Mouse (Mus musculus) ES-Bruce4 (cell line): ENCODE measurements around the gene Hoxa2. TPM values are rescaled to one million over a fixed set of nuclear protein-coding genes. Genes with fewer than 3 reads are reported as not detected.

Source experiments
- H3K27ac ChIP-seq: 2 replicates; pipeline ENCODE4 v1.5.1; 2012; ENCODE audit warnings: low read length, inconsistent platforms; ENCODE audit not compliant: insufficient read depth
- H3K27me3 ChIP-seq: 2 replicates; pipeline ENCODE4 v1.6.1; 2012; ENCODE audit warnings: mild to moderate bottlenecking, low read length, inconsistent platforms; ENCODE audit not compliant: control insufficient read depth, poor library complexity, insufficient read depth, severe bottlenecking
- H3K36me3 ChIP-seq: 2 replicates; pipeline ENCODE4 v1.6.1; 2012; ENCODE audit warnings: inconsistent platforms, mild to moderate bottlenecking, low read length, moderate library complexity; ENCODE audit not compliant: control insufficient read depth, poor library complexity, insufficient read depth, severe bottlenecking
- H3K4me1 ChIP-seq: one replicate; pipeline ENCODE4 v1.8.1; 2011; ENCODE audit warnings: low read length; ENCODE audit not compliant: control insufficient read depth, insufficient read depth
- H3K4me3 ChIP-seq: 2 replicates; pipeline ENCODE4 v1.5.1; 2011; ENCODE audit warnings: low read depth, mild to moderate bottlenecking, low read length
- H3K9ac ChIP-seq: 2 replicates; pipeline ENCODE4 v1.6.1; 2012; ENCODE audit warnings: low read depth, mild to moderate bottlenecking, inconsistent platforms; ENCODE audit not compliant: poor library complexity, severe bottlenecking
- H3K9me3 ChIP-seq: replicated peaks from 2 replicates; pipeline ENCODE4 v1.6.1; 2012; ENCODE audit warnings: mild to moderate bottlenecking, low read length, inconsistent platforms; ENCODE audit not compliant: control insufficient read depth, poor library complexity, insufficient read depth, severe bottlenecking
- CTCF ChIP-seq: IDR thresholded peaks from one replicate; pipeline ENCODE4 v1.8.1; 2011; ENCODE audit warnings: low read depth, low read length
- EP300 ChIP-seq: IDR thresholded peaks from 2 replicates; pipeline ENCODE4 v1.6.1; 2011; ENCODE audit warnings: low read depth, low read length; ENCODE audit not compliant: insufficient read depth
- POLR2A ChIP-seq: IDR thresholded peaks from one replicate; pipeline ENCODE4 v1.8.1; 2011; ENCODE audit warnings: low read length; ENCODE audit not compliant: insufficient read depth
- polyA plus RNA-seq: library from polyadenylated mRNA; stranded (reverse); fragments of >200 nt; gene quantifications from 2 replicates; pipeline ENCODE4 v1.2.4, GENCODE M21; 2011; ENCODE audit warnings: low read depth; ENCODE audit not compliant: missing spikeins, insufficient read depth, insufficient read length

Hoxa2 gene
- polyA plus RNA-seq, 1 experiment: not detected

GRCm38 (mm10) chr6:52156551-52157200 lies 8.0 kb downstream of the Hoxa2 start:
- peaks cover 5% of the 10 kb centered on the region for H3K4me1 ChIP-seq
- peaks cover 19% of the 10 kb centered on the region for H3K27me3 ChIP-seq
- H3K4me3 ChIP-seq: no peak overlapping the region

GRCm38 (mm10) chr6:52155471-52155870 lies 9.2 kb downstream of the Hoxa2 start:
- peaks cover 4% of the 10 kb centered on the region for H3K4me1 ChIP-seq
- H3K27me3 ChIP-seq: peaks cover 24% of the 10 kb centered on the region
- TF ChIP-seq POLR2A (no peak), CTCF (no peak), EP300 (no peak)
- H3K36me3 ChIP-seq: no peaks in the 10 kb centered on the region
- H3K4me3 ChIP-seq: no peak overlapping the region
- H3K9ac ChIP-seq: no peak overlapping the region
- H3K27ac ChIP-seq: no peak overlapping the region
- no peaks in the 10 kb centered on the region for H3K9me3 ChIP-seq

More at GRCm38 (mm10) chr6:52156551-52157200, 8.0 kb downstream of the Hoxa2 start:
- Histone ChIP-seq H3K36me3 (no peaks in the 10 kb centered on the region), H3K27ac (no peak overlapping the region), H3K9ac (no peak overlapping the region), H3K9me3 (no peaks in the 10 kb centered on the region)
- TF ChIP-seq CTCF (no peak), POLR2A (no peak), EP300 (no peak)

GRCm38 (mm10) chr6:52154044-52154443 lies 10.6 kb downstream of the Hoxa2 start:
- Histone ChIP-seq H3K4me1 (no peaks in the 10 kb centered on the region), H3K4me3 (no peak overlapping the region), H3K9me3 (no peaks in the 10 kb centered on the region), H3K27me3 (peaks cover 29% of the 10 kb centered on the region), H3K9ac (no peak overlapping the region), H3K27ac (no peak overlapping the region), H3K36me3 (no peaks in the 10 kb centered on the region)
- no peak for TF ChIP-seq POLR2A
- TF ChIP-seq CTCF: no peak
- no peak for TF ChIP-seq EP300

- H3K36me3 ChIP-seq: no peaks in the 10 kb centered on the region
- peaks cover 29% of the 10 kb centered on the region for H3K27me3 ChIP-seq
- H3K27ac ChIP-seq: no peak overlapping the region
- no peak overlapping the region for H3K4me3 ChIP-seq
- H3K9me3 ChIP-seq: no peaks in the 10 kb centered on the region
- no peak for TF ChIP-seq POLR2A
- TF ChIP-seq CTCF: no peak
- no peak for TF ChIP-seq EP300
- no peak overlapping the region for H3K9ac ChIP-seq
- no peaks in the 10 kb centered on the region for H3K4me1 ChIP-seq
Measured at GRCm38 (mm10) chr6:52153270-52153669, 11.4 kb downstream of the Hoxa2 start.

- Histone ChIP-seq H3K4me1 (no peaks in the 10 kb centered on the region), H3K9me3 (no peaks in the 10 kb centered on the region), H3K27ac (no peak overlapping the region), H3K4me3 (no peak overlapping the region), H3K9ac (no peak overlapping the region), H3K36me3 (no peaks in the 10 kb centered on the region), H3K27me3 (peaks cover 29% of the 10 kb centered on the region)
- no peak for TF ChIP-seq CTCF
- TF ChIP-seq POLR2A: no peak
Measured at GRCm38 (mm10) chr6:52152226-52153193, 12.1 kb downstream of the Hoxa2 start.

GRCm38 (mm10) chr6:52151571-52151970 lies 13.1 kb downstream of the Hoxa2 start:
- H3K9me3 ChIP-seq: no peaks in the 10 kb centered on the region
- no peak overlapping the region for H3K4me3 ChIP-seq
- H3K36me3 ChIP-seq: no peaks in the 10 kb centered on the region
- H3K4me1 ChIP-seq: no peaks in the 10 kb centered on the region
- H3K9ac ChIP-seq: no peak overlapping the region
- peaks cover 25% of the 10 kb centered on the region for H3K27me3 ChIP-seq
- no peak overlapping the region for H3K27ac ChIP-seq
- TF ChIP-seq EP300 (no peak), CTCF (no peak), POLR2A (no peak)
